Mouse (Mus musculus) intestine, postnatal 0 days (tissue): ENCODE data around the gene Slc18b1. TPM values are rescaled to one million over a fixed set of nuclear protein-coding genes. Genes with fewer than 3 reads are reported as not detected.
A peak's percentile ranks its signal among the peaks of the same experiment; 100 is the strongest.

ENCODE experiments used
- ATAC-seq: fragments of 200-750 bp; cut with Nextera tagmentation; 2 replicates; pipeline ENCODE4 v1.8.0; 2017; ENCODE audit warnings: mild to moderate bottlenecking, moderate TSS enrichment, moderate library complexity
- H3K27ac ChIP-seq: fragments of 300-500 bp; sonication (generic); 2 replicates; pipeline ENCODE4 v1.5.1; 2014; ENCODE audit warnings: mild to moderate bottlenecking, low read depth, low read length, moderate library complexity
- H3K27me3 ChIP-seq: fragments of 300-500 bp; sonication (generic); replicated peaks from 2 replicates; pipeline ENCODE4 v1.6.1; 2014; ENCODE audit warnings: low read length, mixed read lengths; ENCODE audit not compliant: control insufficient read depth, insufficient read depth
- H3K36me3 ChIP-seq: fragments of 300-500 bp; sonication (generic); 2 replicates; pipeline ENCODE4 v1.6.1; 2014; ENCODE audit warnings: mild to moderate bottlenecking, moderate library complexity; ENCODE audit not compliant: control insufficient read depth, insufficient read depth
- H3K4me1 ChIP-seq: fragments of 300-500 bp; sonication (generic); replicated peaks from 2 replicates; pipeline ENCODE4 v1.6.1; 2014; ENCODE audit warnings: antibody characterized with exemption, low read length, mixed read lengths; ENCODE audit not compliant: control insufficient read depth, insufficient read depth
- H3K4me2 ChIP-seq: fragments of 300-500 bp; sonication (generic); replicated peaks from 2 replicates; pipeline ENCODE4 v1.6.1; 2014; ENCODE audit warnings: low read depth, mild to moderate bottlenecking, moderate library complexity
- H3K4me3 ChIP-seq: fragments of 300-500 bp; sonication (generic); 2 replicates; pipeline ENCODE4 v1.5.1; 2014; ENCODE audit warnings: low read depth, low read length
- H3K9ac ChIP-seq: fragments of 300-500 bp; sonication (generic); 2 replicates; pipeline ENCODE4 v1.6.1; 2014; ENCODE audit warnings: mild to moderate bottlenecking, low read depth, low read length
- H3K9me3 ChIP-seq: fragments of 300-500 bp; sonication (generic); 2 replicates; pipeline ENCODE4 v1.6.1; 2016; ENCODE audit warnings: mixed run types; ENCODE audit not compliant: control insufficient read depth
- CTCF ChIP-seq: sonication (generic); IDR thresholded peaks from 2 replicates; pipeline ENCODE4 v1.5.1; 2016; ENCODE audit warnings: low read depth, mild to moderate bottlenecking, control low read depth, antibody characterized with exemption, moderate library complexity
- WGBS: fragments of 180-500 bp; shearing (Covaris S2); extraction: QIAGEN DNeasy Blood & Tissue Kit; methylation state at CpG from one replicate; pipeline ENCODE4 v1.1.7; 2014; 5-methylcytosine and 5-hydroxymethylcytosine counted together
- polyA plus RNA-seq: library from polyadenylated mRNA; unstranded; fragments of >200 nt; fragmentation: Nextera tagmentation; extraction: Ambion mirVana; gene quantifications from 2 replicates; pipeline ENCODE4 v1.2.1, GENCODE M21; 2015

The Slc18b1 gene
- polyA plus RNA-seq = 12.9 and 14.0 TPM in 2 replicates

DNA sequence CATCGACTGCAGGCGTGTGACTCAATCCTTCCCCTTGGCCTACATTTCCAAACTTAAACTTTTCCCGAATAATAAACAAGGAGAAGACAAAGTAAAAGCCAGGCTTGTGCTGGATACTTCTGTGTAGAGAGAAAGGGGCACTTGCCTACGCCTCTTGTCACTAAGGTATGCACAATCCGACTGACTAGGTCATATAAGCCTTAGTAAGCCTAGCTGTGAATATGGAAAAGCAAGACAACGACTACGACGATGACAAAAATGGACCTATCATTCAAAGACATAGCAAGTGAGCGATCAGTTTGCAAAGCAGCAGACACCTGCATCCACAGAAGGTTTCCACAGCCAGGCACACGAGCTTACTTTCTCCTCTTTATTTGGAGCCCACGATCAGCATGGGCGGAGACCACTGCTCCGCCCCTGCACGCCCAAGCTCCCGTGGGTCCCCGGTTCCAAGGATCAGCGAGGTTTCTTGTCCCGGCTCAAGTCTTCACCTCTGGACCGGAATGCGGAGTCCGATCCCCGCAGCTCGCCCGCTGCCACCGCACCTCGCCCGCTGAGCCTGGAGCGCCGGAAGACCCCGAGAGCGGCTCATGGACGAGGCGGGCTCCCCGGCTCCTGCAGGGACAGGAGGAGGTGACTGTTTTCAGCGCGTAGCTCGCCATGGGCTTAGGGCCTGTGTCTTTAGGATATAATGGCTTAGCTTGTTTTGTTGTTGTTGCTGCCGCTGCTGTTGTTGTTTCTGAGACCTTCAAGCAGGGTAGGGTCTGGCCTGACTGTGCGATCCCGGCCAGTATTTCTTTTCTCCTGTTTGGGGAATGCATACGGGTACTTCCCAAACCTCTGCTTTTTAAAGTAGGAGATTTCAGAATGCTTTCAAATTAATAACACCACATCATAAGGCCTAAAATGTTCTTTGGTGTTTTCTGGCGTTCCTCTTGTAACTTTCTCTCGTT lies at the start of gene Slc18b1:
Gene Slc18b1, plus strand, starts transcription at position 436 of the 953 bp plus-strand sequence.
- peak within 1 kb of the TSS; percentile 60 for H3K27ac ChIP-seq
- H3K4me1 ChIP-seq = no peaks in the 10 kb centered on the region
- peak; percentile 31; the same call in 1 of the 2 replicates for ATAC-seq
- 5% methylated on average over 43 of the region's 43 CpGs for WGBS
- no peaks in the 10 kb centered on the region for H3K27me3 ChIP-seq
- H3K4me3 ChIP-seq = peak within 1 kb of the TSS; percentile 60
- peak within 1 kb of the TSS; percentile 70 for H3K9ac ChIP-seq
- H3K9me3 ChIP-seq = no peaks in the 10 kb centered on the region
- TF ChIP-seq CTCF = no peak
- peaks cover 14% of the 10 kb centered on the region for H3K36me3 ChIP-seq
- peak within 1 kb of the TSS; percentile 73 for H3K4me2 ChIP-seq

DNA sequence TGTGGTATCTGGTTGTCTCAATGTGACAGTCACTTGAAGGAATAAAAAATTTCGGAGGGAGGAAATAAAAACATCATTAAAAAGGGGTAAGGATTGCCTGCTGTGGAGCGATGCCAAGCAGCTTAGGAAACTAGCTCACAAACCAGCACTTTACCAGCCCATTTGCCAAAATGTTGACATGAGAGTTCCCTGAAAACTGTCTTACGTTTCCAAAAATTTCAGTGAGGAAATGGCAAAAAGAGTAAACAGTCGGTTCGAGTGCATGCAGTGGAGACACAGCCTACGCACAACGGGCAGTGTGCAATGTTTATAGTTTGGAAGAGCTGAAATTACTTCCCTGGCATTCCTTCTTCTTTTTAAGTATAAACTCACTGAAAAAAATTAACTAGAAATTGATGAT lies 42.6 kb upstream of the Slc18b1 start:
- Histone ChIP-seq H3K9me3 (no peaks in the 10 kb centered on the region), H3K4me3 (no peak overlapping the region), H3K4me2 (no peak overlapping the region), H3K36me3 (no peaks in the 10 kb centered on the region), H3K27ac (no peak overlapping the region), H3K4me1 (no peaks in the 10 kb centered on the region), H3K27me3 (no peaks in the 10 kb centered on the region), H3K9ac (no peak overlapping the region)
- no peak for TF ChIP-seq CTCF
- no peak for ATAC-seq
- WGBS = 60% methylated on average over 7 of the region's 7 CpGs

DNA sequence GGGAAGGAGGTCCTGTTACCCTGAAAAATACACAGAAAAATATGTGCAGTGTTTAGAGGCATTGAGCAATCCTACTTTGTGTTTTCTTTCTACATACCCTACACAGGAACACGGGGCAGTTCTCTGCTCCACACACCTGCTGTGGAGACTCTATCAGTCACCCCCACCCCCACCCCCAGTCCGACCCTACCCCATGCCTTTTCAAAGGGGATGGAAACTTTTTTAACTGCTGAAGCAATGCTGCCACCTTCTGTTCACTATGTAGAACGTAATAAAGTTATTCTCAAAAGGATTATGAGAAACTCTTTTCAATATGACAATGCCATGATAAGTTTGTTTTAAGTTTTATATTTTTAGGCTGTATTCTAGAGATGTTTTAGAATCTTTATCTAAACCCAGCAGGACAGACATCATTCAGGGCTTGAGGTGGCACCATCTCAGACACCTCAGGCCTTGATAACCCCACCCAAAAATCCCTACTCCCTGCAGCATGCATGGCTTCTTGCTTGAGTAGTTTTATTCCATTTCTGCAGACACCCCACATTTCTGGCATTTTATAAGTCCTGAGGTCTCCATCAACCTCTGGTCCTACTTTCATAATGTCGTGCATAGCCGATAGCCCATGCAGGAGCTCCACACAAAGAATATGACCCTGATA lies 19.4 kb upstream of the Slc18b1 start:
- Histone ChIP-seq H3K36me3 (no peaks in the 10 kb centered on the region), H3K4me2 (no peak overlapping the region), H3K9ac (no peak overlapping the region), H3K4me1 (no peaks in the 10 kb centered on the region), H3K4me3 (no peak overlapping the region), H3K27ac (no peak overlapping the region), H3K9me3 (no peaks in the 10 kb centered on the region), H3K27me3 (no peaks in the 10 kb centered on the region)
- no peak for ATAC-seq
- TF ChIP-seq CTCF = peak; percentile 63
- WGBS = 33% methylated on average over 5 of the region's 5 CpGs

DNA sequence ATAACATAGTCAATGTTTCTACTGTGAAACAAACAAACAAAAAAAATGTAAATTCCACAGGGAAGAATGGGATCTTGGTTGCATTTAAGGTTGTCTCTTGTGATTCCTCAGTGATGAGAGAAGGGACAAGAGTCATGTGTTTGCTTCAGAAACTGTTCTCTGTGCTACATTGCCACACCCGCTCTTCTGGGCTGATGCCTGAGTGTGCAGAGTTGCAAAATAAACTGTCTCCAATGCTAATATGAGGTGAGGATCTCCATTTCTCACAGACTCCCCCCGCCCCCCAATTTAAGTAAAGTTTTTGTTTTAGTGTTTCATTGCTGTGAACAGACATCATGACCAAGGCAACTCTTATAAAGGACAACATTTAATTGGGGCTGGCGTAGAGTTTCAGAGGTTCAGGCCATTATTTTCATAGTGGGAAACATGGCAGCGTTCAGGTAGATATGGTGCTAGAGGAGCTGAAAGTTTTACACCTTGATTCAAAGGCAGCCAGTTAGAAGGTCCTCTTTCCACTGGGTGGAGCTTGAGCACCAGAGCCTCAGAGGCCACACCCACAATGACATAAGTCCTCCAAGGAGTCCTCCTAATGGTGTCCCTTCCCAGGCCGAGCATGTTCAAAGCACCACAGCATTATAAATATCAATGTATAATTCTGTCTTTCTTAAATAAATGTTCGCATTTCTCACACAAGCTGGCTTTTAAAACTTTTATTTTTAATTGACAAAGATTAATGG lies 16.1 kb upstream of the Slc18b1 start:
- 76% methylated on average over 6 of the region's 6 CpGs for WGBS
- H3K9me3 ChIP-seq = no peaks in the 10 kb centered on the region
- peaks cover 23% of the 10 kb centered on the region for H3K36me3 ChIP-seq
- no peak overlapping the region for H3K4me3 ChIP-seq
- TF ChIP-seq CTCF = no peak
- peaks cover under 1% of the 10 kb centered on the region; the same call in 1 of the 2 replicates for H3K4me1 ChIP-seq
- no peak overlapping the region for H3K4me2 ChIP-seq
- 0 out of 2 replicates have a peak, but pooled peaks have one; percentile 45 for ATAC-seq
- no peak overlapping the region for H3K9ac ChIP-seq
- no peak overlapping the region for H3K27ac ChIP-seq
- H3K27me3 ChIP-seq = no peaks in the 10 kb centered on the region

DNA sequence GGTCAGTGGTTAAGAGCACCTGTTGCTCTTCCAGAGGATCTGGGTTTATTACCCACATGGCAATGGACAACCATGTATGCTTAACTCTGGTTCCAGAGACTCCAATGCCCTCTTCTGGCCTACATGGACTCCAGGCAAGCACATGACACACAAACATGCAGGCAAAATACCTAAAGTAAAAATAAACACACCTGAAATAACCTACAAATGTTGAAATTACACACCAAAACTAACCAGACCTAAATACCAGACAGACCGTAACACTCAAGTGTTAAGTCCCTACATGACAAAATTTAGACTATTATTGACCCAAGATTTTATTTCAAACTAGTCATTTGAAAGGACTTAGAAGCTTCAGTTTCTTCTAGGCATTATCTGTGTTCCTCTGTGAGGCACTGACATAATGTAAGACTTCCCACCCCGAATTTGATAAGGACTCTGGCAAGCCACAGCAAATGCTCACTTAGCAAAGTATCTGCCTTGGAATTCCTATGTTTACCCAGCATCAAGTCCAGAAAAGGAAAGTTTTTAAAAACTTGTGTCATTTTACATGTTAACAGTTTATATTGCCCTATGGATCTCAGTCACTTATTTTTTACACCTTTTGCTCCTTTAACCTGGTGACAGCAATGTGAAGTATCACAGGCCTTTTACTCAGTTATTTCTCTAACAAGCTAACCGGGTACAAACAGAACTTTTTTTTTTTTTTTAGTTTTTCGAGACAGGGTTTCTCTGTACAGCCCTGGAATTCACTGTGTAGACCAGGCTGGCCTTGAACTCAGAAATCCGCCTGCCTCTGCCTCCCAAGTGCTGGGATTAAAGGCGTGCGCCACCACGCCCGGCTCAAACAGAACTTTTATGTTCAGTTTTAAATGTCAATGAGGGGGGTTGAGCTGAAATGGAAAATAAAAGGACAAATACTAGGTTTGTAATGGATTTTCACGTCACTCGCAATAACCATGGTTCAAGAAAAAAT lies 14.7 kb upstream of the Slc18b1 start:
- 76% methylated on average over 11 of the region's 11 CpGs for WGBS

More for the DNA sequence above, 14.7 kb upstream of the Slc18b1 start:
- no peak for TF ChIP-seq CTCF
- Histone ChIP-seq H3K4me2 (no peak overlapping the region), H3K27ac (no peak overlapping the region), H3K9ac (no peak overlapping the region), H3K9me3 (no peaks in the 10 kb centered on the region), H3K4me3 (no peak overlapping the region), H3K36me3 (peaks cover 23% of the 10 kb centered on the region), H3K27me3 (no peaks in the 10 kb centered on the region), H3K4me1 (peaks cover 7% of the 10 kb centered on the region; the same call in 1 of the 2 replicates)
- ATAC-seq = no peak
